In genomic region chr17:74020526-74021203, GRCm38 (mm10) we compare ENCODE assay signal across 8 mouse cellular contexts. TPM values are rescaled to one million over a fixed set of nuclear protein-coding genes. Genes with fewer than 3 reads are reported as not detected.
DNase-seq lines count a peak whose midpoint lies in the region; ATAC-seq and TF ChIP-seq lines count a peak whose summit lies in the region.

No protein-coding gene starts in this region.

- H3K9me3 ChIP-seq in embryonic facial prominence, embryonic 11.5 days (replicated peaks; ENCODE audit: control insufficient read depth, low read length) = no peaks in the 10 kb centered on the region
- H3K9me3 ChIP-seq in limb, embryonic 10.5 days (replicated peaks) = no peaks in the 10 kb centered on the region
- no peaks in the 10 kb centered on the region for H3K9me3 ChIP-seq in midbrain, postnatal 0 days (ENCODE audit: low read length)

- H3K36me3 ChIP-seq in embryonic facial prominence, embryonic 11.5 days (replicated peaks; ENCODE audit: control insufficient read depth, insufficient read depth, low read depth, low read length) = no peaks in the 10 kb centered on the region
- no peaks in the 10 kb centered on the region for H3K36me3 ChIP-seq in limb, embryonic 10.5 days
- H3K36me3 ChIP-seq in midbrain, postnatal 0 days (ENCODE audit: insufficient read depth, low read length) = no peaks in the 10 kb centered on the region

- H3K27ac ChIP-seq in embryonic facial prominence, embryonic 11.5 days (replicated peaks; ENCODE audit: low read depth, low read length) = no peak overlapping the region
- H3K27ac ChIP-seq in limb, embryonic 10.5 days = no peak overlapping the region
- H3K27ac ChIP-seq in midbrain, postnatal 0 days (ENCODE audit: low read depth, low read length) = no peak overlapping the region

- peak; percentile 75 for ATAC-seq in embryonic facial prominence, embryonic 11.5 days (replicated peaks; ENCODE audit: insufficient number of reproducible peaks, low FRiP score, low TSS enrichment, low read depth)
- peak; percentile 80 for ATAC-seq in midbrain, postnatal 0 days (ENCODE audit: low FRiP score)

- H3K27me3 ChIP-seq in embryonic facial prominence, embryonic 11.5 days (ENCODE audit: control insufficient read depth, insufficient read depth, low read length) = no peaks in the 10 kb centered on the region
- no peaks in the 10 kb centered on the region for H3K27me3 ChIP-seq in limb, embryonic 10.5 days (ENCODE audit: low read depth, poor library complexity, severe bottlenecking)
- no peaks in the 10 kb centered on the region for H3K27me3 ChIP-seq in midbrain, postnatal 0 days (ENCODE audit: insufficient read depth, low read length)

- H3K4me1 ChIP-seq in embryonic facial prominence, embryonic 11.5 days (ENCODE audit: control insufficient read depth, insufficient read depth, low read length) = no peaks in the 10 kb centered on the region
- H3K4me1 ChIP-seq in limb, embryonic 10.5 days = peaks cover 9% of the 10 kb centered on the region
- no peaks in the 10 kb centered on the region for H3K4me1 ChIP-seq in midbrain, postnatal 0 days (ENCODE audit: insufficient read depth, low read length)

- TF ChIP-seq CTCF in midbrain, postnatal 0 days (IDR thresholded peaks at IDR 0.05) = peak; percentile 99

- peak; percentile 47 for DNase-seq in 3134 (ENCODE audit: extremely low read depth, insufficient read length, low spot score)
- DNase-seq in adrenal gland, postnatal 14 days = peak; percentile 88
- DNase-seq in embryonic facial prominence, embryonic 11.5 days (ENCODE audit: low spot score) = peak; percentile 89
- DNase-seq in heart, adult 18-20 months = peak; percentile 83 to 93
- DNase-seq in kidney, adult 18-20 months = peak; percentile 90
- DNase-seq in limb, embryonic 10.5 days (ENCODE audit: low spot score) = peak; percentile 86
- DNase-seq in midbrain, postnatal 0 days (ENCODE audit: low spot score) = peak; percentile 88
- DNase-seq in spleen, postnatal 10 days (ENCODE audit: low spot score in 2 of 2) = peak; percentile 69 to 83

- WGBS in embryonic facial prominence, embryonic 11.5 days = 37% methylated on average over 8 of the region's 8 CpGs
- 30% methylated on average over 8 of the region's 8 CpGs for WGBS in limb, embryonic 10.5 days
- 36% methylated on average over 8 of the region's 8 CpGs for WGBS in midbrain, postnatal 0 days

- no peak overlapping the region for H3K4me3 ChIP-seq in embryonic facial prominence, embryonic 11.5 days (ENCODE audit: low read depth, low read length)
- H3K4me3 ChIP-seq in limb, embryonic 10.5 days = no peak overlapping the region
- H3K4me3 ChIP-seq in midbrain, postnatal 0 days (ENCODE audit: low read depth, low read length) = no peak overlapping the region

- no peak overlapping the region; the same call in 1 of the 2 replicates for H3K4me2 ChIP-seq in embryonic facial prominence, embryonic 11.5 days (ENCODE audit: low read depth, low read length)
- H3K4me2 ChIP-seq in midbrain, postnatal 0 days (ENCODE audit: low read depth, low read length, poor library complexity, severe bottlenecking) = peak overlapping the region; percentile 22; the same call in 1 of the 2 replicates

- no peak overlapping the region for H3K9ac ChIP-seq in embryonic facial prominence, embryonic 11.5 days (replicated peaks; ENCODE audit: low read length)
- no peak overlapping the region for H3K9ac ChIP-seq in midbrain, postnatal 0 days (replicated peaks; ENCODE audit: low read length, poor library complexity, severe bottlenecking)

RNA-seq across cellular contexts. Expression of gene Srd5a2, which starts 27.1 kb away (rescaled TPM):
- total RNA-seq in adrenal gland, postnatal 14 days (2021) = 67.6 and 91.0 TPM in 2 replicates
- not detected in 2 replicates for polyA plus RNA-seq in embryonic facial prominence, embryonic 11.5 days (2014; fragmentation: Nextera tagmentation; extraction: Ambion mirVana)
- total RNA-seq in heart, adult 18-20 months (2021) = not detected
- 0.11 TPM in 1 of 2 replicates, not detected in the other for polyA plus RNA-seq in limb, embryonic 10.5 days (2016; fragmentation: Nextera tagmentation; extraction: Ambion mirVana)
- not detected in 2 replicates for total RNA-seq in midbrain, postnatal 0 days (2014; rRNA removed)
- polyA plus RNA-seq in midbrain, postnatal 0 days (2015; fragmentation: Nextera tagmentation; extraction: Ambion mirVana) = 0.10 TPM in 1 of 2 replicates, not detected in the other

Comparison
In these comparisons a context has a peak if more than half of its experiments do, and no peak if none do; other contexts are left out.
1. RNA of gene Srd5a2, which starts 27.1 kb away (total RNA-seq): 67.6 to 91.0 TPM in adrenal gland, postnatal 14 days; not detected in midbrain, postnatal 0 days and not detected in heart, adult 18-20 months; every median in the first group is over 10 times any median in the second.
2. Peak in every context shown above with its lines, with median percentiles within 50 percentile points of each other: DNase-seq.